Mouse (Mus musculus) bone marrow, adult 2 months (tissue): Measurements from ENCODE around the gene Nup210.
"Not testable (repeated sequence)": the region's sequence is repeated elsewhere in the genome, so short reads cannot be mapped to it uniquely, and the experiment has no call there.

ENCODE experiments used
- CTCF ChIP-seq: fragments of 200-500 bp; IDR thresholded peaks from 2 replicates; pipeline ENCODE4 v1.5.1; 2011; ENCODE audit warnings: low read length, control low read depth; ENCODE audit not compliant: control insufficient read depth, insufficient read depth
- POLR2A ChIP-seq: fragments of 200-500 bp; IDR thresholded peaks from 2 replicates; pipeline ENCODE4 v1.6.1; 2011; ENCODE audit warnings: low read depth, mild to moderate bottlenecking, control low read depth, low read length, borderline replicate concordance; ENCODE audit not compliant: control insufficient read depth

GRCm38 (mm10) chr6:91121089-91121488, 4.5 kb upstream of the Nup210 start:
- TF ChIP-seq POLR2A, CTCF: not testable (repeated sequence)
